Mouse (Mus musculus) G1E (cell line): Measurements from ENCODE around the gene Cdhr5.

ENCODE experiments used
- CTCF ChIP-seq: IDR thresholded peaks from 2 replicates; pipeline ENCODE4 v1.5.1; 2012; ENCODE audit warnings: low read depth, low read length, inconsistent platforms, mixed read lengths
- GATA1 ChIP-seq: IDR thresholded peaks from 2 replicates; pipeline ENCODE4 v1.6.1; 2012; ENCODE audit warnings: borderline replicate concordance, low read length, inconsistent platforms, mixed read lengths
- GATA2 ChIP-seq: IDR thresholded peaks from 2 replicates; pipeline ENCODE4 v1.6.1; 2012; ENCODE audit warnings: low read depth, low read length, inconsistent platforms, borderline replicate concordance
- POLR2AphosphoS5 ChIP-seq: IDR thresholded peaks from 2 replicates; pipeline ENCODE4 v1.6.1; 2012; ENCODE audit warnings: low read depth, low read length, inconsistent platforms; ENCODE audit not compliant: insufficient replicate concordance
- TAL1 ChIP-seq: conservative IDR thresholded peaks from 2 replicates; pipeline ENCODE4 v1.6.1; 2012; ENCODE audit warnings: low read depth, low read length, inconsistent platforms, mixed read lengths

- no peak for TF ChIP-seq CTCF
- no peak for TF ChIP-seq GATA2
- TF ChIP-seq TAL1: no peak
- no peak for TF ChIP-seq GATA1
- no peak for TF ChIP-seq POLR2AphosphoS5
Measured at GRCm38 (mm10) chr7:141261480-141261879, 15.1 kb downstream of the Cdhr5 start.
